Mouse (Mus musculus) kidney, adult 2 months (tissue): Measurements from ENCODE around the gene Igflr1. TPM values are rescaled to one million over a fixed set of nuclear protein-coding genes. Genes with fewer than 3 reads are reported as not detected.

ENCODE experiments used
- DNase-seq: peaks from one replicate; pipeline ENCODE4 v3.0.0; 2021
- H3K27ac ChIP-seq: fragments of 200-500 bp; 2 replicates; pipeline ENCODE4 v1.5.1; 2012; ENCODE audit warnings: low read depth, low read length, control low read depth, inconsistent platforms; ENCODE audit not compliant: insufficient read depth
- H3K27me3 ChIP-seq: fragments of 200-500 bp; replicated peaks from 2 replicates; pipeline ENCODE4 v1.6.1; 2012; ENCODE audit warnings: mild to moderate bottlenecking, moderate library complexity, low read length, inconsistent platforms; ENCODE audit not compliant: control insufficient read depth, insufficient read depth
- H3K36me3 ChIP-seq: fragments of 200-500 bp; 2 replicates; pipeline ENCODE4 v1.6.1; 2012; ENCODE audit warnings: mild to moderate bottlenecking, moderate library complexity, low read length, inconsistent platforms; ENCODE audit not compliant: control insufficient read depth, insufficient read depth
- H3K4me1 ChIP-seq: fragments of 200-500 bp; 2 replicates; pipeline ENCODE4 v1.6.1; 2011; ENCODE audit warnings: low read length; ENCODE audit not compliant: control insufficient read depth, insufficient read depth
- H3K4me3 ChIP-seq: fragments of 200-500 bp; 2 replicates; pipeline ENCODE4 v1.5.1; 2011; ENCODE audit warnings: mild to moderate bottlenecking, low read depth, low read length, control low read depth; ENCODE audit not compliant: insufficient read depth
- CTCF ChIP-seq: fragments of 200-500 bp; conservative IDR thresholded peaks from 2 replicates; pipeline ENCODE4 v1.5.1; 2011; ENCODE audit warnings: low read depth, mild to moderate bottlenecking, control low read depth, low read length, moderate library complexity, mixed read lengths; ENCODE audit not compliant: insufficient read depth, insufficient read length
- POLR2A ChIP-seq: fragments of 200-500 bp; IDR thresholded peaks from one replicate; pipeline ENCODE4 v1.6.1; 2011; ENCODE audit warnings: low read depth, low read length, control low read depth
- WGBS: fragments of 180-500 bp; shearing (Covaris S2); methylation state at CpG from one replicate; pipeline ENCODE4 v1.1.7; 2018; 5-methylcytosine and 5-hydroxymethylcytosine counted together
- polyA plus RNA-seq: library from polyadenylated mRNA; depleted of rRNA; stranded (reverse); fragments of >200 nt; gene quantifications from 2 replicates; pipeline ENCODE4 v1.2.3, GENCODE M21; 2012

Igflr1 gene
- polyA plus RNA-seq, 1 experiment = 5.2 TPM

- H3K27me3 ChIP-seq = no peaks in the 10 kb centered on the region
- TF ChIP-seq CTCF = no peak
- no peak for TF ChIP-seq POLR2A
- H3K4me1 ChIP-seq = peaks cover 3% of the 10 kb centered on the region; the same call in 1 of the 2 replicates
- peak overlapping the region; percentile 45 for H3K27ac ChIP-seq
- no peaks in the 10 kb centered on the region for H3K36me3 ChIP-seq
- peak overlapping the region; percentile 57 for H3K4me3 ChIP-seq
- WGBS = under 1% methylated on average over 27 of the region's 27 CpGs
- no peak for DNase-seq
Observed at GRCm38 (mm10) chr7:30562526-30563116, 2.6 kb upstream of the Igflr1 start.

GRCm38 (mm10) chr7:30563117-30563905 is 1.9 kb upstream of the Igflr1 start, which contains the start of the genes U2af1l4, Gm49396 and Psenen:
Gene U2af1l4, plus strand, starts transcription at chr7:30563301.
Gene Gm49396, plus strand, starts transcription at chr7:30563344.
Gene Psenen, minus strand, starts transcription at chr7:30563627.
- H3K27ac ChIP-seq = peak within 1 kb of the TSS; percentile 91

DNA sequence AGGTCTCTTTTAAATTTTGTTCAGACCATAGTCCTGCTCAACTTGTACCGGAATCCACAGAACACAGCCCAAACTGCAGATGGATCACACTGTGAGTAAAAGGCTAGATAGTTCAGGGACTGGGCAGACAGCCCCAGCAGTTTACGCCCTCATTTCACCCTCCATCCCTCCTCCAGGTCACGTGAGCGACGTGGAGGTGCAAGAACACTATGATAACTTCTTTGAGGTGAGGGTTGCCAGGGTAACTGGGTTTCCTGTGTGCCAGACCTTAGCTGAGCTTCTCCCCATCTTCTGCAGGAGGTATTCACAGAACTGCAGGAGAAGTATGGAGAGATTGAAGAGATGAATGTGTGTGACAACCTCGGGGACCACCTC is 1.3 kb upstream of the Igflr1 start:
- DNase-seq = no peak
- 0 out of 2 replicates have a peak overlapping the region, but pooled peaks have one; percentile 1 for H3K27ac ChIP-seq
- no peak for TF ChIP-seq POLR2A
- TF ChIP-seq CTCF = no peak
- H3K36me3 ChIP-seq = no peaks in the 10 kb centered on the region
- WGBS = 15% methylated on average over 6 of the region's 6 CpGs
- H3K4me1 ChIP-seq = peaks cover 3% of the 10 kb centered on the region; the same call in 1 of the 2 replicates
- H3K27me3 ChIP-seq = no peaks in the 10 kb centered on the region
- H3K4me3 ChIP-seq = peak overlapping the region; percentile 71

More at GRCm38 (mm10) chr7:30563117-30563905, 1.9 kb upstream of the Igflr1 start, which contains the start of the genes U2af1l4, Gm49396 and Psenen:
- peak; percentile 99 for DNase-seq
- WGBS = under 1% methylated on average over 45 of the region's 45 CpGs
- Histone ChIP-seq H3K27me3 (no peaks in the 10 kb centered on the region), H3K36me3 (no peaks in the 10 kb centered on the region), H3K4me1 (peaks cover 3% of the 10 kb centered on the region; the same call in 1 of the 2 replicates), H3K4me3 (peak within 1 kb of the TSS; percentile 71)
- TF ChIP-seq CTCF (no peak), POLR2A (no peak)

- DNase-seq = no peak
- Histone ChIP-seq H3K4me1 (peaks cover 3% of the 10 kb centered on the region; the same call in 1 of the 2 replicates), H3K27ac (no peak overlapping the region), H3K27me3 (no peaks in the 10 kb centered on the region), H3K36me3 (peaks cover 1% of the 10 kb centered on the region; the same call in 1 of the 2 replicates), H3K4me3 (no peak overlapping the region)
- WGBS = 82% methylated on average over 9 of the region's 9 CpGs
- TF ChIP-seq CTCF = no peak
- TF ChIP-seq POLR2A = no peak
Observed at GRCm38 (mm10) chr7:30566033-30566432, 806 bp downstream of the Igflr1 start.

DNA sequence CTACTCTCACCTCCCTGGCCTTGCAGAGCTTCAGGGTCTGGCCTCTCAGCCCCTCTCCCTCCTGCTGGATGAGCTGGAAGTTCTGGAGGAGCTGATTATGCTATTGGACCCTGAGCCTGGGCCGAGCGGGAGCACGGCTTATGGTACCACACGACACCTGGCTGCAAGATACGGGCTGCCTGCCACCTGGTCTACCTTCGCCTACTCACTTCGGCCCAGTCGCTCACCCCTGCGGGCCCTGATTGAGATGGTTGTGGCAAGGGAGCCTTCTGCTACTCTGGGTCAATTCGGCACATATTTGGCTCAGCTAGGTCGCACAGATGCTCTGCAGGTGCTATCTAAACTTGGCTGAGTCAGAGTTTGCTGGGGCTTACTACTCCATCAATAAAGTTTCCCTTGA is 2.3 kb downstream of the Igflr1 start:
- no peak overlapping the region for H3K4me3 ChIP-seq

DNA sequence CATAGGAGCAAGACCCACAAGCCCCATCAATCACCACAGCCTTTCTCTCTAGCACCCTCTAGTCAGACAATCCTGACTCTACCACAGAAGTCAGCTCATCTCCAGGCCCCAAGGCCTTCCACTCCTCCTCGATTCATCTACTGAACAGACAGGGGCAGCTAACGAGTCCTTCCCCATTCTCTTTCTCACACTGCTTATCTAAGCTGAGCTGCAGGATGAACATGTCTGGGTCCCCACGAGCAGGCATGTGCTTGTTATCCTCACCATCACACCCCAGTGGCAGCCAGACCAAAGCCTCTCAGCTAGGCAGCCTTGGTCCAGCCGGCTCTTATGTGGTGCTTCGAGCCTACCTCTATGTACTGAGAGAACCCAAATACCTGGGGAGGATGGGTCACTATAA is 7.2 kb downstream of the Igflr1 start:
- Histone ChIP-seq H3K27ac (no peak overlapping the region), H3K4me1 (no peaks in the 10 kb centered on the region), H3K27me3 (no peaks in the 10 kb centered on the region), H3K36me3 (peaks cover 5% of the 10 kb centered on the region; the same call in 1 of the 2 replicates), H3K4me3 (no peak overlapping the region)
- WGBS = 87% methylated on average over 5 of the region's 5 CpGs
- no peak for DNase-seq
- TF ChIP-seq CTCF (no peak), POLR2A (no peak)

More for the DNA sequence above, 2.3 kb downstream of the Igflr1 start:
- Histone ChIP-seq H3K4me1 (peaks cover 3% of the 10 kb centered on the region; the same call in 1 of the 2 replicates), H3K36me3 (peaks cover 1% of the 10 kb centered on the region; the same call in 1 of the 2 replicates), H3K27me3 (no peaks in the 10 kb centered on the region), H3K27ac (no peak overlapping the region)
- no peak for TF ChIP-seq CTCF
- no peak for TF ChIP-seq POLR2A
- DNase-seq = no peak
- 90% methylated on average over 11 of the region's 11 CpGs for WGBS

- no peak overlapping the region for H3K4me3 ChIP-seq
- no peaks in the 10 kb centered on the region for H3K27me3 ChIP-seq
Observed at GRCm38 (mm10) chr7:30572969-30573368, 7.7 kb downstream of the Igflr1 start.

More at GRCm38 (mm10) chr7:30572969-30573368, 7.7 kb downstream of the Igflr1 start:
- H3K36me3 ChIP-seq = peaks cover 5% of the 10 kb centered on the region; the same call in 1 of the 2 replicates
- WGBS = 28% methylated on average over 2 of the region's 2 CpGs
- no peaks in the 10 kb centered on the region for H3K4me1 ChIP-seq
- no peak overlapping the region for H3K27ac ChIP-seq
- no peak for TF ChIP-seq POLR2A
- peak; percentile 81 for DNase-seq
